Mouse (Mus musculus) stomach, postnatal 0 days (tissue): ENCODE measurements at regions not wholly inside any gene's neighbourhood (a gene's known extent, or its start where the extent isn't known, plus 50 kb on each side); places are given as distances from the start of the nearest gene placed in this dataset.

ENCODE experiments used
- CTCF ChIP-seq: IDR thresholded peaks from 2 replicates; pipeline ENCODE4 v1.5.1; 2016; ENCODE audit warnings: antibody characterized with exemption, low read depth, mild to moderate bottlenecking, moderate library complexity
- EP300 ChIP-seq: optimal IDR thresholded peaks from 2 replicates; pipeline ENCODE3; 2016; ENCODE audit warnings: antibody characterized with exemption

DNA sequence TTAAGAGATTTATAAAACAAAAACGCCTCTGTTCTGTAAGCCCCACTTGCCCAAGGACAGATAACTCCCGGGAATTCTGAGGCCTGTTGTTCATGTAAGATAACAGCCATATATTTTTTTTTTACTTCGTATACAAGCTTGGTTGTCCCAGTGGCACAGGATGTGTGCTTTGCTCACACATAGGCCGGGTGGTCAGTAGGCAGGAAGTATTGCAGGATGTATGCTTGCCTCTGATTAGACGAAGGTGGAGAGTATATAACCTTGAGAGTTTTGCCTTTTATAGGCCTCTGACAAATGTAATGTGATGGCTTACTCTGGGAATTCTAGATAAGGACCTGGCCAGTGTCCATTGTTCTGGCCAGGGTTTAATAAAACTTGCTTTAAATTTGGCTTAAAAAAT, 85.4 kb upstream of the Arhgef9 start:
- TF ChIP-seq CTCF = no peak
- TF ChIP-seq EP300 = no peak
